Mouse (Mus musculus) heart, adult 8-10 months (tissue): ENCODE results near the gene Gm1043. TPM values are rescaled to one million over a fixed set of nuclear protein-coding genes. Genes with fewer than 3 reads are reported as not detected.

ENCODE experiments used
- DNase-seq: peaks from one replicate; pipeline ENCODE4 v3.0.0; 2022; ENCODE audit warnings: low spot score
- total RNA-seq, 4 experiments: library from RNA; stranded (reverse); gene quantifications; 2 replicates each; pipeline ENCODE4 v1.2.4; 2022

Gene Gm1043
- total RNA-seq, 4 experiments from 2014 or later = 0.25 TPM; not detected in 3

GRCm38 (mm10) chr5:37198011-37198688 lies 113.0 kb downstream of the Gm1043 start:
- DNase-seq = no peak

GRCm38 (mm10) chr5:37202285-37202684 lies 117.1 kb downstream of the Gm1043 start:
- DNase-seq = no peak

DNA sequence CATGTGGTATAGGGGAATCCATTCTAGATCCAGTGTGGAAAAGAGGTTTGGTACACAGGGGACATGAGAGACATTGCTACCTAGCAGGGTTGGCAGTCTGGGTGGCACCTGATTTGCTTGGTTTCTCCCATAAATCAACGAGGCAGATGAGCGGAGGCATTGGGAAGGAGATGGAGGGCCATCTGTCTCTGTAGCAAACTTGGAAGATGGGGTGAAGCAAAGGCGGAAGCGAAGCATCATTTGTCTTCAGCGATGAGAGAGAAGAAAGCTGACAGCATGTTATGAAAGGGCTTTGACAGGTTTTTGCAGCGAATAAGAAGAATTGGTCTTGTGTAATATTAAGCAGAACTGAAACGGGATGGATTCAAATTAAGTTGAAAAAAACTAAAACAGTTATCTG lies 119.7 kb downstream of the Gm1043 start:
- DNase-seq = no peak

- DNase-seq = no peak
These were observed 120.2 kb downstream of the Gm1043 start for GRCm38 (mm10) chr5:37205420-37205819.

DNA sequence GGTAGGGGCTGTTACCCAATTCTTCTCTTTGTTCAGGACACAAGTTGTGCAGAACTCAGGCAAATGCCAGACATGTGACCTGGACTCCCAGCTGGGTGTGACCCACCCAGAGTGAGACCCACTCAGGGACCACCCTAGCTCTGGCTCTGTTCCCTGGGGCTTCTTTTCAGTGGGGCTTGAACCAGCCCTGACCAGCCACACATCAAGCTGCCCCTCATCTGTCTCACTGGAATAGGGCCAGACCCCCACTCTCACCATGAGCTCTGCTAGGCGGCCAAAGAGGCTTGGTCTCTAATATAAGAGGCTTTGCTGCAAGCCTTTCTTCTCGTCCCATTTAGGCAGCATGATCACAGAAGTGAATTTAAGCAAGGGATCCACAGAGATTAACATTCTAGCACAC lies 121.2 kb downstream of the Gm1043 start:
- no peak for DNase-seq

GRCm38 (mm10) chr5:37212938-37213708 lies 128.0 kb downstream of the Gm1043 start:
- DNase-seq = no peak

DNA sequence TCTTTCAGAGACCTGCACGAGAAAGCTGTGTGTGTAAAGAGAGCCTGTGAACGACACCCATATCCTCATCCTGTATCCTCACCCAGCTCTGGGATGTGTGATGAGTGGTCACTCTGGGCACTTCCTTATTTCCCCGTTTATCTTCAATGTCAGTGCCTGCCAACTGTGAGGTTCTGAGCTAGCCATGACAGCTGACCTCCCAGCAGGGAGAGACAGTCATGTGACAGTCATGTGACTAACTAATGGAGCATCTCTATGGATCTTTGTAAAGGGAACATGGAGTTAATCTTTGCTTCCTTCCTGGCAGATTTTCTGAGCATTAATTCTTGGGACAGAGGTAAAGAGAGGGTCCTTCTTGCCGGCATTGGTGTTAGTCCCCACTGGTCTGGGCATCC lies 128.5 kb downstream of the Gm1043 start:
- no peak for DNase-seq

DNA sequence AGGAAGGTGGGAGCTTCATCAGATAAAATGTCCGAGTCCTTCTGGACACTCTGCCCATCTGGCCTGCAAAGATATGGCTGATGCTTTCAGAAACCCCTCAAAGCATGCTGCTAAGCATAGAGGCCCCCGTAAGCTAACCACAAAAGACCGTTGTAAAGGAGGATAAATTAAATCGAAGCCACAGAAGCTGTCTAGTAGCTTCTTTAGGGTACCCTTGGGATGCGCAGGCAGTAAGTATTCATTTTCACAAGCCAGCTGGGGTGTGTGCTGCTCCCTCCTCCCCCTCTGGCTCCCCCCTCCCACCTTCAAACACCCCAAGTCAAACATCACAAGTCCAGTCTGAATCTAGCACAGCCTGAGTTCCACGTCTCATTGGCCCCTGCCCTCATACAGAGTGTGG lies 129.4 kb downstream of the Gm1043 start:
- DNase-seq = no peak

GRCm38 (mm10) chr5:37215276-37215675 lies 130.1 kb downstream of the Gm1043 start:
- DNase-seq = no peak

DNA sequence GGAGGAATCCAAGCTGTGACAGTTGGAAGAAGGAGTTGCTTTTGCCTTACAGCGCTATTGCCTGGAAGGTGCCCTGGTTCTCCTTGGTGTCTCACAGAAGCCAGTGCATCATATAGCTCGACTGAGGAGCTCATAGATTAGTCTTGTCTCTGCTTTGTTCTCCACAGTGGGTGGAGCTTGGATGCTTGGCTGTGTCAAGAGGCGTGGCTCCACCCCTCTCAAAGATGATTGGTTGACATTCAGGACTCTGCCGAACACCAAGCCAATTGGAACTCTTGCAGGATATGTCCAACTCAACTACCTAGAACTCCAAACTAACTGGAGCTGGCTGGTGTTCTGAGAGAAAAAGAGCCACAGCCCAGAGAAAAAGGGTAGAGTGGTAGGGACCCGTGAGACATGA lies 134.4 kb downstream of the Gm1043 start:
- no peak for DNase-seq

- no peak for DNase-seq
These were observed 135.4 kb downstream of the Gm1043 start for GRCm38 (mm10) chr5:37220575-37220974.

- DNase-seq = no peak
These were observed 136.4 kb downstream of the Gm1043 start for GRCm38 (mm10) chr5:37221563-37221962.

- DNase-seq = no peak
These were observed 137.1 kb downstream of the Gm1043 start for GRCm38 (mm10) chr5:37222316-37222715.

GRCm38 (mm10) chr5:37225708-37226107 lies 140.5 kb downstream of the Gm1043 start:
- DNase-seq = peak; percentile 21

DNA sequence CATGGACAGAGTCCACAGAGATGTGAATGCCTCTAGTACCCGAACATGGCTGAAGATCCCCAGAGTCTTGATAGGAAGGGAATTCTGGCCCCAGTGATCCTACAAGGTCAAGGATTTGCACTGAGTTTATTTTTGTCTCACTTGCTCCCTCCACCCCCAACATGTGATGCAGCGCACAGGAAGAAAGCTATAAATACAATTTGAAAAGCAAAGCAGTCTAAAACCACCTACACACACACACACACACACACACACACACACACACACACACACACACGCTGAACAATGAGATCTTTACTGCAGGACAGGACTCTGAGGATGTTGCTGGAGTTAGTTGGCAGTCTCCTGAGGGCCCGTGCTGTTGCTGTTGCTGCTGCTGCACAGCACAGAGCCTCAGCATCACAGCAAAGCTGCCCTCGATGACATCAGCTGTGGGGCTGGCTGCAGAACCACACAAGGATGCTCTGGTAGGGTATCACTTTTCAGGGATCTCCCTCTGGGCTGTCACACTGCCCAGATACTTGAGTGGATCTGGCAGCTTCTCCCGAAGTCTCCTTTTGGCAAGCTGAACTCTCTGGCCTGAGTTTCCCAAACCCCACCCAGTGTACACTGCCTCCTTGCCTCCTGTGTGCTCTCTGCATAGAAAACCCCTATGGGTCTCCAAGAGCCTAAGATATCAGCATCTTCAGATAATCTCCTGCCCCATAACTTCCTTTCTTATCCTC lies 142.9 kb downstream of the Gm1043 start:
- DNase-seq = no peak

DNA sequence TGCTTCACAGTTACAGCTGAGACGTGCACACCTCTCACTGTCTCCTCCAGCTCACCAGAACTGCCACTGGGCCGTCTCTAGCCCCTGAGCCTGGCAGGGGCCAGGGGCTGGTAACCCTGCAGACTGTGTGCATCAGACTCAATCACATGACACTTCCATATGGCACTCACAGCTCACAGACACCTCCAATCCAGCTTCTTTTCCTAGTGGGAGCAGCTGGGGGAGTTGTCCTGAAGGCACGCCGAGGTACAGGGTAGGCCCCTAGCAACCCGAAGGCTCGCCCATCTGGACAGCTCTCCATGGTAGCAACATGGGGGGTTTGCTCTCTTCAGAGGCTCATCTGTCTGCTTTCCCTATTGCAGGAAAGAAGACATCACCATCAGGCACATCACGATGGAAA lies 143.7 kb downstream of the Gm1043 start:
- DNase-seq = no peak

- DNase-seq = no peak
These were observed 147.9 kb downstream of the Gm1043 start for GRCm38 (mm10) chr5:37233010-37233557.

DNA sequence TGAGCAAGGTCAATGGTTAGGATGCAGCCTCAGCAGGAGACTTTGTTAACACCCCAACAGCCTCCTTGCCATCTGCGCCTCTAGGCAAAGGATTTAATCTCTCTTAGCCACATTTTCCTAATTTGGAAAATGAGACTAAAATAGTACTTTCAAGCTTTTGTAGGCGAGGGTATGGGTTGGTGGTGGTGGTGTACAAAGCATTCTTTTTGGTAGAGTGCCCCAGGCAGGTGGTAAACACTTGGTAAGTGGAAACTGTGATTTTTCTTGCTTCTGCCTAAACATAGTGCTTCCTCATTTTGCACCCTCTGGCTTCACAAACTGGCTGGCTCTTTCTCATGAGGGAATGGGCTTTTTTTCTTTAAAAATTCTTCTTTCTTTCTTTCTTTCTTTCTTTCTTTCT lies 153.5 kb downstream of the Gm1043 start:
- no peak for DNase-seq

DNA sequence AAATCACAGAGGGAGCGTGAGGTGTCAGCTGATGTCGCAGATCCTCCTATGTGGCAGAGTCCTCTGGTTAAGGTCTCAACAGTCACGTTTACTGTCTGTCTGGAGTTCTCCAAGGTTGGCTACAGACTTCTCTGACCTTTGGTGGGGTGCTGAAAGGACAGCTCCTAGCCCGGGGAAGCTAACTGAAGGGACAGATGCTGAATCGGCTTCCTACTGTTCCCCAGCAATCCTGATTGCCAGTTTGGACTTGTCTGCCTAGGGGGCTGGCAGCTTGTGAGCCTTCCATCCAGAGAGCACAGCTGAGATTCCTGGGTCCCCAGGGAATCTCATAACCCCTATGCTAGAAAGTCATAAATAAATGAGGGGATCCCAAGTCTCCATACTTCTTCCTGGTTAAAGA lies 155.4 kb downstream of the Gm1043 start:
- DNase-seq = no peak

- no peak for DNase-seq
These were observed 156.1 kb downstream of the Gm1043 start for GRCm38 (mm10) chr5:37241224-37241623.

DNA sequence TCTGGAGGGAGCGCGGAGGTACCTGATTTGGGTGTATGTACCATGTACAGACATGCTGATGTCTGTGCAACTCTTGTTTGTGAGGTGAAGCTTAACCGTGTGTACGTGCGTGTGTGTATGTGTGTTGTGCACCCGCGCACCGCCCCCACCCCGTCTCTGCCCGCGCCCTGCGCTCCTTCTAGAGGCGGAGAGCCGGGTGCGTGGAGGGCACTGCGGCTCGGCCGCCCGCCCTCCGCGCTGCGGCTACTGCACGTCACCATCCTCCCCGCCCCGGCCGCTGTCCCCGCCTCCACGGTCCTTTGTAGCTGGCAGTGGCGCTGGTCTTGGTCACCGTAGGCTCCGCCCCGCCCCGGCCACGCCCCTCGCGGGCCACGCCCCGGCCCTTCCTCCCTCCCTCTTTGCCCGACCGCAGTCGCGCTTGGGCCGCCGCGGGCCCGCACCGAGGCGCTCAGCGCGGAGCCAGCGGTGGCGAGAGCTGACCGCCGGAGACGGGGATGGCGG lies 156.5 kb downstream of the Gm1043 start, which contains the start of gene Crmp1:
Gene Crmp1 (plus strand): TSS at position 290 of the 501 bp plus-strand sequence.
- DNase-seq = no peak
